Mouse (Mus musculus) gastrocnemius, postnatal 10 days (tissue): ENCODE measurements at regions not wholly inside any gene's neighbourhood (a gene's known extent, or its start where the extent isn't known, plus 50 kb on each side); places are given as distances from the start of the nearest gene placed in this dataset.

ENCODE experiments used
- DNase-seq: peaks from one replicate; pipeline ENCODE4 v3.0.0; 2021; ENCODE audit warnings: mixed read lengths

DNA sequence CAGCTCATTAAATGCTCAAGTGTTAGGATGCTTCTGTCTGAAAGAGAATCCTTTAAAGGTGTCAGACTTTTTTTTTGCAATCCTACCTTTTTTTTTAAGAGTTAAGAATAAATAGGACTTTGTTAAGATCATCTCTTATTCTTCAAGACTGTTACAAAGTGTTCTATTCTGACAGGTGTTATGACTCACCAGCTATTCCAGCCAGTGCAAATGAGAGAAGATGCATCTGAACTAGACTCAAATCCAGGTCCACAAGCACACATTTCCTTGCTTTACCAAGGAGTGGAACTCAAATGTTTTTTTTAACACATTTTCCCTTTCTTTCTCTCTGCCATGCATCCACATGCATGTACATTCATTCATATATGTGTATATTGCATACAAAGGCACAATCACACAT, 98.4 kb upstream of the Atp10a start:
- DNase-seq, result no peak

DNA sequence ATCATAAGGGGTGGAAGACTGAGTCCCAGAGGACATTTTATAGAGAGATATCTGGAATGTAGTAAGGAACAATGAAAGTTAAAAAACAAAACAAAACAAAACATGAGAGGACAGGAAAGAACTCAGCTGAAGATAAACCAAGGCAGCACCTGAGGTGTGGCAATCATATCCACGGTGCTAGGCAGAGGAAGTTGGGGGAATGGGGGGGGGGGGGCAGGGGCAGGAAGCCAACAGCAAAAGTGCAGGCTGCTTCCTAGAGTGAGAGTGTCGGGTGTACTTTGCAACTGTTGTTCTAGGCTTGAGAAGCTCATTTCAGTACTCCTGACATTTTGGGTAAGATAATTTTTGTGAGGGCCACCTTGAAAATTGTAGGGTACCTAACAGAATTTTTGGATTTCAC, 87.2 kb upstream of the Atp10a start:
- no peak for DNase-seq

DNA sequence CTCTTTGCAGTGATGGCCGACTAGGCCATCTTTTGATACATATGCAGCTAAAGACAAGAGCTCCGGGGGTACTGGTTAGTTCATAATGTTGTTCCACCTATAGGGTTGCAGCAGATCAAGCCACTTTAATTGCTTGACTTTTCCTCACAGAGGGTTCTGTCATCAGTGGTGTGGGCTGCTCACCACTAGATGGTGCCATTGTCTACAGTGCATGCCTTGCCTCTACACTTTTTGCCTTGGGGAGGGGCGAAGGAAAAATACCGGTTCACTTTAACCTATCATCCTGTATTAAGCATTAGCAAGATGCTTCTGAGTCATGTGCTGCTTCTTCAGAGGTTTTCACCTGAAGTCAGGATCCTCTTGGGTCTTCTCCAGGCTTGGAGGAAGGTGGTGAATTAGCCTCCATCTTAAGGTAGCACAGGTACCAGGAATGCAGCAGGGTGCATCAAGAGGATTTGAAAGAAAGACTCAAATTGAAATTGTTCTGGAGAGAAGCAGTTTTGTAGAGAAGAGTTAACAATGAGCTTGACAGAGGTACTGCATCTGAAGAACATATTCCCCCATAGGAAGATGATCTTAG, 71.6 kb upstream of the Atp10a start:
- peak; percentile 47 for DNase-seq

DNA sequence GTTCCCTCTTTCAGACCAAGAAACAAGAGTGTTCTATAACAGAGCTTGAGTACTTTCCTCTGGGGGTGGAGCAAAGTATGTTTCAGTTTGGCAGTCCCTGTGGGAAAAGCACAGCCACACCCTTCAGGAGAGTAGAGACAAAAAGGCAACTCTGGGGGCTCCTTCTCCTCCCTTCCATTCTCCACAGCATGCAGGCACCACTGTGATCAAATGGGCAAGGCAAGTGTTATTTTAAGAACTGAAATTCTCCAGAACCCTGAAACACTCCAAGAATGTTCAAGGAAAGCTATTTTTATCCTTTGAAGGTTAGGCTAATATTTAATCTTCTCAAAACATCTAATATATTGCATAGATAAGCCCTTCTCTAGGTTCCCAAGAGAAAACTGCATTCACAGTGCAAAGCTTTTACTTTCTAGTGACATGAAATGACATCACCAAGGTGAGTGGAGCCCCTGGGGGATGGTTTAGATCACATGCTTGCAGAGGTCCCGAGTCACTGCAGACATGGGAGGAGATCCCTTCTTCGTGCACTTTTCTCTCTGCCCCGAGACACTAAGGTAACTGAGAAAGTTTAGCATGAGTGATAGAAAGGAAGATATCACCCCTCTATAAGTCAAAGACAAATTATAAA, 70.2 kb upstream of the Atp10a start:
- DNase-seq, result no peak

DNA sequence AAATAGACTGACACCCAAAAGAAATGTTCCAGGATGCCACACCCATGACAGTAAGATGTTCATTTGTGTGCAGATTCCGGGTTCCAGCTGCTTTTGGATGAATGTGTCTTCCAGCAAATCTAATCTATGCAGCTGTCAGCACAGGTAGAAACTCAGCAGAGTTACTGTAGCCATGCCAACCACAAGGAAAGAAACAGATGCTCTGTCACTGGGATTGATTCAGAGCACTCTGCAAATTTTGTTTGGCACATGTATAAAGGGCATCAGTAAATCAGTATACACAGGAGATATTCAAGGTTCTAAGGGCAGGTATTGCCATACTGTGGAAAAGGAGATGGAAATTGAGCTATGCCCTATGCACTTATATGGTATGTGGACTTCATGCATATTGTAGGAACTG, 60.0 kb upstream of the Atp10a start:
- DNase-seq, result no peak
